Mouse (Mus musculus) adrenal gland, postnatal 36 days (tissue): ENCODE data around the gene Asb17. TPM values are rescaled to one million over a fixed set of nuclear protein-coding genes. Genes with fewer than 3 reads are reported as not detected.
A peak's percentile ranks its signal among the peaks of the same experiment; 100 is the strongest.
"Not testable (repeated sequence)": the region's sequence is repeated elsewhere in the genome, so short reads cannot be mapped to it uniquely, and the experiment has no call there.

Experiments used
- DNase-seq, 2 experiments: peaks; one replicate each; pipeline ENCODE4 v3.0.0; 2021; ENCODE audit warnings: mixed read lengths in 1 of 2
- long read RNA-seq, 2 experiments: library from polyadenylated mRNA; stranded (forward); transcript quantifications; one replicate each; pipeline ENCODE4 v2.0.0; 2021; ENCODE audit warnings: borderline sequencing depth in 2 of 2
- total RNA-seq, 2 experiments: library from RNA; stranded (reverse); gene quantifications; 2 replicates each; pipeline ENCODE4 v1.2.3; 2021

Asb17 gene
- total RNA-seq = not detected
- long read RNA-seq, experiment 1 = 0 reads
- long read RNA-seq, experiment 2 = 0 reads

GRCm38 (mm10) chr3:153844030-153844429, at the start of gene Asb17:
Gene Asb17 (plus strand): TSS chr3:153844209.
- DNase-seq = no peak

- DNase-seq = no peak
Observed at GRCm38 (mm10) chr3:153797574-153797973, 46.4 kb upstream of the Asb17 start.

GRCm38 (mm10) chr3:153799603-153800002, 44.4 kb upstream of the Asb17 start:
- no peak for DNase-seq

- no peak for DNase-seq
Observed at GRCm38 (mm10) chr3:153800690-153801089, 43.3 kb upstream of the Asb17 start.

- no peak for DNase-seq
Observed at GRCm38 (mm10) chr3:153801541-153801940, 42.5 kb upstream of the Asb17 start.

- no peak for DNase-seq
Observed at GRCm38 (mm10) chr3:153802640-153803039, 41.4 kb upstream of the Asb17 start.

- DNase-seq = no peak
Observed at GRCm38 (mm10) chr3:153804032-153804431, 40.0 kb upstream of the Asb17 start.

- peak; percentile 91 to 93 for DNase-seq
Observed at GRCm38 (mm10) chr3:153806077-153806772, 37.8 kb upstream of the Asb17 start.

GRCm38 (mm10) chr3:153806773-153807443, 37.1 kb upstream of the Asb17 start:
- no peak for DNase-seq

GRCm38 (mm10) chr3:153807444-153808149, 36.4 kb upstream of the Asb17 start:
- DNase-seq = no peak

GRCm38 (mm10) chr3:153808406-153808805, 35.6 kb upstream of the Asb17 start:
- no peak for DNase-seq

GRCm38 (mm10) chr3:153814026-153814425, 30.0 kb upstream of the Asb17 start:
- peak; percentile 29 for DNase-seq

- DNase-seq = no peak
Observed at GRCm38 (mm10) chr3:153817376-153817890, 26.6 kb upstream of the Asb17 start.

GRCm38 (mm10) chr3:153818723-153819122, 25.3 kb upstream of the Asb17 start:
- no peak for DNase-seq

GRCm38 (mm10) chr3:153819438-153819837, 24.6 kb upstream of the Asb17 start:
- DNase-seq = no peak

- peak; percentile 11 to 25 for DNase-seq
Observed at GRCm38 (mm10) chr3:153823671-153824515, 20.1 kb upstream of the Asb17 start.

- no peak for DNase-seq
Observed at GRCm38 (mm10) chr3:153825197-153825596, 18.8 kb upstream of the Asb17 start.

GRCm38 (mm10) chr3:153826616-153827015, 17.4 kb upstream of the Asb17 start:
- DNase-seq = no peak

GRCm38 (mm10) chr3:153829788-153830187, 14.2 kb upstream of the Asb17 start:
- not testable (repeated sequence) for DNase-seq

- DNase-seq = peak in 1 of 2 experiments; percentile 34
Observed at GRCm38 (mm10) chr3:153831014-153831872, 12.8 kb upstream of the Asb17 start.
